Mouse (Mus musculus) spleen, adult 2 months (tissue): ENCODE data around the gene Slc22a20. TPM values are rescaled to one million over a fixed set of nuclear protein-coding genes. Genes with fewer than 3 reads are reported as not detected.

ENCODE experiments used
- DNase-seq, 2 experiments: peaks; one replicate each; pipeline versions ENCODE4 v3.0.0 to v3.0.0-alpha.2; 2012 to 2021; ENCODE audit warnings: low spot score in 2 of 2, low read depth in 1 of 2
- H3K27ac ChIP-seq: fragments of 200-500 bp; 2 replicates; pipeline ENCODE4 v1.5.1; 2012; ENCODE audit warnings: low read length, inconsistent platforms; ENCODE audit not compliant: insufficient read depth
- H3K27me3 ChIP-seq: fragments of 200-500 bp; 2 replicates; pipeline ENCODE4 v1.6.1; 2012; ENCODE audit warnings: mild to moderate bottlenecking, moderate library complexity, low read length, inconsistent platforms; ENCODE audit not compliant: control insufficient read depth, insufficient read depth
- H3K36me3 ChIP-seq: fragments of 200-500 bp; 2 replicates; pipeline ENCODE4 v1.6.1; 2012; ENCODE audit warnings: mild to moderate bottlenecking, low read length, inconsistent platforms; ENCODE audit not compliant: control insufficient read depth, insufficient read depth
- H3K4me1 ChIP-seq: fragments of 200-500 bp; 2 replicates; pipeline ENCODE4 v1.6.1; 2011; ENCODE audit warnings: inconsistent platforms; ENCODE audit not compliant: control insufficient read depth, insufficient read depth, insufficient read length
- H3K4me3 ChIP-seq: fragments of 200-500 bp; 2 replicates; pipeline ENCODE4 v1.5.1; 2011; ENCODE audit warnings: mild to moderate bottlenecking, inconsistent platforms; ENCODE audit not compliant: insufficient read depth, insufficient read length; ENCODE audit errors: extremely low read depth
- CTCF ChIP-seq: fragments of 200-500 bp; IDR thresholded peaks from 2 replicates; pipeline ENCODE4 v1.5.1; 2011; ENCODE audit warnings: mild to moderate bottlenecking, inconsistent platforms; ENCODE audit not compliant: insufficient read depth, insufficient read length, insufficient replicate concordance; ENCODE audit errors: extremely low read depth
- POLR2A ChIP-seq: fragments of 200-500 bp; IDR thresholded peaks from 2 replicates; pipeline ENCODE4 v1.6.1; 2011; ENCODE audit warnings: low read depth, low read length, inconsistent platforms
- WGBS: fragments of 180-500 bp; shearing (Covaris S2); methylation state at CpG from one replicate; pipeline ENCODE4 v1.1.7; 2018; 5-methylcytosine and 5-hydroxymethylcytosine counted together
- polyA plus RNA-seq: library from polyadenylated mRNA; depleted of rRNA; stranded (reverse); fragments of >200 nt; gene quantifications from 2 replicates; pipeline ENCODE4 v1.2.3, GENCODE M21; 2012; rRNA removed

Gene Slc22a20
- polyA plus RNA-seq: not detected in 2 replicates

DNA sequence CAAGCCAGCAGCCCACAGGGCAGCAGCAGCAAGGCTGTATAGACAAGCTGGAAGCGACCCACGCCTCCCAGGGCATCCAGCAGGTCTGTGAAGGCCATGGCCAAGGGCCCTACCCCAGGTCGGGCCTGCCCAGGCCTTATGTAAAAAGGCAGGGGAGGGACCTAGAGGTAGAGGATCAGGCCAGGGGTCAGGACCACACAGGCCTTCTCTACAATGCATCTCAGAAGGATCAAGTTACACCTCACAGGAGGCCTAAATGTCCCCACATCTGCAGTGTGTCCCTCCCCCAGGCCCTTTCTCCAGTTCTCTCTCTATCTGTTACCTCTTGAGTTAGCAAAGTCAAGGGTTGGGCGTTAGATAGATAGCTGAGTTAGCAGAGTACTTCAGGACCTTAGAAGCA is at the start of gene Slc22a20:
Slc22a20 (minus strand) TSS at position 101 of the 400 bp plus-strand sequence.
- Histone ChIP-seq H3K27me3 (no peaks in the 10 kb centered on the region), H3K27ac (no peak within 1 kb of the TSS), H3K36me3 (peaks cover 7% of the 10 kb centered on the region), H3K4me3 (no peak within 1 kb of the TSS), H3K4me1 (peaks cover 11% of the 10 kb centered on the region; the same call in 1 of the 2 replicates)
- no peak for DNase-seq
- 84% methylated on average over 4 of the region's 4 CpGs for WGBS
- TF ChIP-seq CTCF (no peak), POLR2A (no peak)

DNA sequence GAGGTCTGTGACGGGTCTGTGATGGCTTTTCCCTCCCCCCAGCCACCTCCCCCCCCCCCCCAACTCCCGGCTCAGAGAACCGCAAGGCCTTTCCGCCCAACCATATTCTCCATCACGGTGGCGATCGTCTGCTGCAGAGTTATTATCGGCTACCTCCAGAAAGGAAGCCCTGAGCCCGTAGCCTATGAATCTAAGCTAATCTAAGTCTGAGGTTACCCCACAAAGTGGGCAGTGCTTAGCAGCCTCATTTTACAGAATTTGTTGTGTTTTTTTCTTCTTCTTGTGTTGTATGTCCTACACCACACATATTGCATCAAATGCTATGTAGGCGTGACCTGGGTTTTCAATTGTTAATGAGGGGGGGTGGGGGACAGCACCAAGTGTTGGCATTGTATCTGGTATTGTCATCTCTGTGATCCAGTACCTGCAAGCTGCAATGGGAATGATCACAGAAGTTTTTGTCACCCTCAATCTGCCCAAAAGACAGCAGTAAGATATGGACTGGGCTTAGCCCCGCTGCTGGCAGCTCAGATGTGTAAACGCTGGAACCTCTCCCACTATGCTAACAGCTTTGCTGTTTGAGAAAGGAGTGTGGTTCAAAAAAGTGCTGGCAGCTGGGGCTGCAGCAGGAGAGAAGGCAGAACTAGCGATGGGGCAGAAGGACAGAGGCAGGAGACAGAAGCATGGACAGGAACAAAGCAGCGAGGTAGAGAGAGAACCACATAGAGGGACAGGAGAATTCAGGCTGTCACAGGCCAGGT is 44.8 kb upstream of the Slc22a20 start:
- no peak for TF ChIP-seq POLR2A
- no peak for TF ChIP-seq CTCF
- no peak overlapping the region for H3K4me3 ChIP-seq
- H3K27ac ChIP-seq: no peak overlapping the region
- no peaks in the 10 kb centered on the region for H3K4me1 ChIP-seq
- no peaks in the 10 kb centered on the region for H3K27me3 ChIP-seq
- 74% methylated on average over 14 of the region's 14 CpGs for WGBS
- H3K36me3 ChIP-seq: no peaks in the 10 kb centered on the region
- no peak for DNase-seq

DNA sequence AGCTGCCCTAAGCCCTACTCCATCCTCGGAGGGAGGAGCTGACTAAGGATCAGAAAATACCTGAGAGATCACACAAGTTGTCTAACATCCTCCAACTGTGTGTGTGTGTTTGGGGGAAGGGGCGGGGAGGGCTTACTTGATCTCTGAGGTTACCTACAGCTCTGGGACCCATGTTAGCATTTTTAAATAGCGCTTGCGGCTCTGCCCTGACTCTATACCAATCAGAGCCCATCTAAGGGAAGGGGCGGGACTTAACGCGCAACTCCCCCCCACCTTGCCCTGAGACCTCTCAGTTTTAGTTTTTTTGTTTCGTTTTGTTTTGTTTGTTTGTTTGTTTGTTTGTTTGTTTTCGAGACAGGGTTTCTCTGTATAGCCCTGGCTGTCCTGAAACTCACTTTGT is 43.5 kb upstream of the Slc22a20 start:
- 84% methylated on average over 9 of the region's 9 CpGs for WGBS
- Histone ChIP-seq H3K27ac (no peak overlapping the region), H3K4me3 (no peak overlapping the region), H3K36me3 (no peaks in the 10 kb centered on the region), H3K27me3 (no peaks in the 10 kb centered on the region), H3K4me1 (no peaks in the 10 kb centered on the region)
- TF ChIP-seq CTCF (no peak), POLR2A (no peak)
- no peak for DNase-seq

DNA sequence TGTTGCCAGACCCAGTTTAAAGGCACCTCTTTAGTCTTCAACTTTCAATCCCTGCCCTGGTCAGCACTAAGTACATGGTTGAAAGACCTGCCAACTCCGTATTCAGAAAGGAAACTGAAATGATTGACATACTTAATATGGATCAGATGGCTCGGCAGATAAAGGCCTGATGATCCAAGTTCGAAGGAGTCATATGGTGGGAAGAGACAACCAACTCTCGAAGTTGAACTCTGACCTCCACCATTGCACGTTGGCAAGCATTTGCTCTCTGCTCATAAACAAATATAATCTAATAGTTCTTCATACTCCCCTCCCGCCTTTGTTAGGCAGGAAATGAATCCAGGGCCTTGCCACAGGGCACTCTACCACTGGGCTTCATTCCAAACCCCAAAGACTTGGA is 43.0 kb upstream of the Slc22a20 start:
- H3K27me3 ChIP-seq: no peaks in the 10 kb centered on the region
- H3K4me1 ChIP-seq: no peaks in the 10 kb centered on the region
- H3K27ac ChIP-seq: no peak overlapping the region
- TF ChIP-seq POLR2A (no peak), CTCF (no peak)
- DNase-seq: no peak
- no peaks in the 10 kb centered on the region for H3K36me3 ChIP-seq
- H3K4me3 ChIP-seq: no peak overlapping the region
- WGBS: 75% methylated on average over 6 of the region's 6 CpGs

DNA sequence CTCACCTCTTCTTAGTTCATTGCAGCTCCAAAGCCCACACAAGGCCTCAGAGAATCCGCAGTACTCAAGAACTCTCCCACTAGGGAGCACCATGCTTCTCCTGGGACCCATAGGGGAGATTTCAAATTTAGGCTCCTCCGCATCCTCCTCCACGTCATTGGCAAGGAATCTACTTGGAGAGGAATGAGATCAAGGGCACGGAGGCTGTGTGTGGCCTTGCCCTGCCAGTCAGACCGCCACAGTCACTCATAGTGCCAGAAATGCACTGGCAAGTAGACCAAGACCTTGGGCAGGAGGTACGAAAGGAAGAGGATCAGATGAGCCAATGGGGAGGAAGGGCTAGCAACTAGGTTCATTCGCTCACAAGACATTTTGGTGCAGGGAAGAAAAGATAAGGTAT is 38.0 kb upstream of the Slc22a20 start:
- WGBS: 88% methylated on average over 7 of the region's 7 CpGs
- Histone ChIP-seq H3K36me3 (no peaks in the 10 kb centered on the region), H3K27ac (no peak overlapping the region), H3K4me3 (no peak overlapping the region), H3K4me1 (no peaks in the 10 kb centered on the region), H3K27me3 (no peaks in the 10 kb centered on the region)
- TF ChIP-seq CTCF: no peak
- no peak for TF ChIP-seq POLR2A
- no peak for DNase-seq

DNA sequence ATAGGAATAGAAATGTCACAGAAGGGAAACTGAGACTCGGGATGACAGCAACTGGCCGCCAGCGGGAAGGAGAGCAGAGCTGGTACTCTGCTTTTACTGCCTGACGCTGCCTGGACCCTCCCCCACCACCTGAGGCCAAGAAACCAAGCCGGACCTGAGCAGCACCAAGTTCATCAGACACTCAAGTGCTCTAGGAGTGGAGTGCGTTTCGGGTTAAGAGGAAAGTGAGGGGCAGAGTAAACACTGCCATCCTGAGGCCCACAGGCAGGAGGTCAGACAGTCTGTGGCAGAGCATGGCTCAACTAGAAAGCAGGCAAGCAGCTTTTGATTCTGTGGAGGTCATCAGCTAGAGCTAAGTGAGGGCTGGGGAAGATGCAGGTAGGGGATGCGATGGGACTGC is 37.1 kb upstream of the Slc22a20 start:
- Histone ChIP-seq H3K27me3 (no peaks in the 10 kb centered on the region), H3K4me1 (no peaks in the 10 kb centered on the region), H3K27ac (no peak overlapping the region), H3K4me3 (no peak overlapping the region), H3K36me3 (no peaks in the 10 kb centered on the region)
- no peak for DNase-seq
- no peak for TF ChIP-seq POLR2A
- TF ChIP-seq CTCF: no peak
- 95% methylated on average over 8 of the region's 8 CpGs for WGBS

DNA sequence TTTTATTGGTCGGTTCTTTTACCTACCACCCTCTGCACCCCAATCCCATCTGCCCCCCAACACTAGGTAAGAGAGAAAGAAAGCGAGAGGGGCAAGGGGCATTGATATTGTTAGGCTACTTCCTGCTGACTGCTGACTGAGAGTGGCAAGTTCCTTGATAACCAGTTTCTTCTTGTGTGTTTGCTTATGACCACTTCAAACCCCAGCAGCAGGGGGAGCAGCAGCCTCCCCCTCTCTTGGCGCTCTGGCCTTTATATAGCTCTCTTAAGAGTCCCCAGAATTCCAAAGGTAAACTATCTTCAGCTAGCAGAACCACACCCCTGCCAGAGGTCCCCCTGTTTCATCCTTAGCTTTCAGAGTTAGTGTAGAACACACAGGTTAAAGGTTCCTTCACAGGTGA is 34.3 kb upstream of the Slc22a20 start:
- no peak for TF ChIP-seq POLR2A
- no peak for TF ChIP-seq CTCF
- no peak overlapping the region for H3K27ac ChIP-seq
- 57% methylated on average over 3 of the region's 3 CpGs for WGBS

More for the DNA sequence above, 34.3 kb upstream of the Slc22a20 start:
- Histone ChIP-seq H3K36me3 (no peaks in the 10 kb centered on the region), H3K4me1 (peaks cover 8% of the 10 kb centered on the region; the same call in 1 of the 2 replicates), H3K27me3 (no peaks in the 10 kb centered on the region), H3K4me3 (no peak overlapping the region)
- no peak for DNase-seq
